Mouse (Mus musculus) E14TG2a.4 (cell line): ENCODE measurements around the gene Stk39.

Source experiments
- H3K27me3 ChIP-seq: 2 replicates; pipeline ENCODE4 v1.6.1; 2014; ENCODE audit warnings: low read length, control low read depth; ENCODE audit not compliant: insufficient read depth
- H3K36me3 ChIP-seq: 2 replicates; pipeline ENCODE4 v1.6.1; 2014; ENCODE audit warnings: low read length, control low read depth; ENCODE audit not compliant: insufficient read depth
- H3K4me1 ChIP-seq: replicated peaks from 2 replicates; pipeline ENCODE4 v1.6.1; 2014; ENCODE audit warnings: low read depth, low read length, control low read depth
- H3K4me3 ChIP-seq: replicated peaks from 2 replicates; pipeline ENCODE4 v1.5.1; 2014; ENCODE audit warnings: mild to moderate bottlenecking, low read length
- H3K9me3 ChIP-seq: 2 replicates; pipeline ENCODE4 v1.6.1; 2014; ENCODE audit warnings: low read length, control low read depth
- CTCF ChIP-seq: conservative IDR thresholded peaks from 2 replicates; pipeline ENCODE4 v1.5.1; 2014; ENCODE audit warnings: low read length
- NANOG ChIP-seq: IDR thresholded peaks from 2 replicates; pipeline ENCODE4 v1.6.1; 2014; ENCODE audit warnings: borderline replicate concordance, low read length, mixed read lengths
- POU5F1 ChIP-seq: IDR thresholded peaks from 2 replicates; pipeline ENCODE4 v1.6.1; 2014; ENCODE audit warnings: low read length, borderline replicate concordance

The Stk39 gene

DNA sequence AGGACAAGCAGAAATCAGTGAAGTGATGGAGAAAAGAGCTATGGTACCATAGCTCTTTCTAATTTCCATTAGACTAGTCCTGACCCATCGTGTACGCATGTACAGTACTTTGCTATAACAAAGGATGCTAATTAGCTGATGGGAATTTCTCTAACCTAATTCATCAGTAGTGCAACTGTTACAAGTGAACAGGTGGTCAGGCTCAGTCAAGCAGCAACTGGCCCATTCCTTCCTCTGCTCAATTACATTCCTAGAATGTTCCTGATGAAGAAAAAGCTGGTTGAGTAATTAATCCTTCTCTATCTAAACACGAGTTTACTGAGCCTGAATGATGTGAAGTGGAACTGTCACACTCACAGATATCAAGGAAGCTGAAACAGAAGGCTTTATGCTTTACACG, 275.8 kb downstream of the Stk39 start:
- H3K4me3 ChIP-seq, result no peak overlapping the region
- TF ChIP-seq POU5F1, result no peak
- TF ChIP-seq CTCF, result no peak
- H3K36me3 ChIP-seq, result no peaks in the 10 kb centered on the region
- no peaks in the 10 kb centered on the region for H3K27me3 ChIP-seq
- H3K9me3 ChIP-seq, result no peaks in the 10 kb centered on the region
- no peaks in the 10 kb centered on the region for H3K4me1 ChIP-seq

DNA sequence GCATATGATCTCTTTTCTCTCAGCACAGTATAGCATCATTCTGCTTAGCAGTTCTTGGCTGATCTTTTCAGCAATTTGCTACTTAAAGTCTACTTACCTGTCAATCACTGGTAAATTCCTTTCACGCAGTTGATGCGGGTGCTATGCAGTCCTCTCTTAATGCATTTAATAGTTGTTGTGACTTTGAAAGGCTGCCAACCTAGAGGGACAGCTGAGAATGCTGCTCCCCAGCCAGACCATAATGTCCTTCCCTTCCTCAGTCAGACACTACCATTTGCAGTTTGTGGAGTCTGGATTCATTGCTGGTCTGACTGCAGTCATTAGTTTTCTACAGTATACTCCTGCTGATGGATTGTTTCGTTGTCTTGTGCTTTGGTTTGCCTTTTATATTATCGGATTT, 277.6 kb downstream of the Stk39 start:
- Histone ChIP-seq H3K36me3 (no peaks in the 10 kb centered on the region), H3K9me3 (no peaks in the 10 kb centered on the region), H3K27me3 (no peaks in the 10 kb centered on the region), H3K4me1 (no peaks in the 10 kb centered on the region), H3K4me3 (no peak overlapping the region)
- TF ChIP-seq NANOG (no peak), CTCF (no peak), POU5F1 (no peak)

DNA sequence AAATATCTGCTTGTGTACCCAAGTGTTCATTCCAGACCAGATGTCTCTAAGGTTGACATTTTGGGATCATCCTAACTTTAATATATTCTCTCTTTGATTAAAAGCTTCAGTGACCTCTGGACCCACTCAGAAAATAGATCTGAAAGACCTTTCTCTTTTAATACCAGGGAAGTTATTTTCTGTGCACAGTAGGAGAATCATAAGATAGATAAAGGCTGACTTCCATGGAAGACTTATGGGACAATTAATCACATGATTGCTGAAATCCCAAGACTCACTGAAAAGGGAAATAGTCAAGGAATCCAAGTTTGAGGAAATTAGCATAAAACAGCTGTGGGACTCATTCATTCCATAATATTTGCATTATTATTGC, 278.6 kb downstream of the Stk39 start:
- no peaks in the 10 kb centered on the region for H3K4me1 ChIP-seq
- H3K27me3 ChIP-seq, result no peaks in the 10 kb centered on the region
- TF ChIP-seq NANOG (no peak), CTCF (no peak)
- no peaks in the 10 kb centered on the region for H3K9me3 ChIP-seq
- no peak overlapping the region for H3K4me3 ChIP-seq
- no peaks in the 10 kb centered on the region for H3K36me3 ChIP-seq

DNA sequence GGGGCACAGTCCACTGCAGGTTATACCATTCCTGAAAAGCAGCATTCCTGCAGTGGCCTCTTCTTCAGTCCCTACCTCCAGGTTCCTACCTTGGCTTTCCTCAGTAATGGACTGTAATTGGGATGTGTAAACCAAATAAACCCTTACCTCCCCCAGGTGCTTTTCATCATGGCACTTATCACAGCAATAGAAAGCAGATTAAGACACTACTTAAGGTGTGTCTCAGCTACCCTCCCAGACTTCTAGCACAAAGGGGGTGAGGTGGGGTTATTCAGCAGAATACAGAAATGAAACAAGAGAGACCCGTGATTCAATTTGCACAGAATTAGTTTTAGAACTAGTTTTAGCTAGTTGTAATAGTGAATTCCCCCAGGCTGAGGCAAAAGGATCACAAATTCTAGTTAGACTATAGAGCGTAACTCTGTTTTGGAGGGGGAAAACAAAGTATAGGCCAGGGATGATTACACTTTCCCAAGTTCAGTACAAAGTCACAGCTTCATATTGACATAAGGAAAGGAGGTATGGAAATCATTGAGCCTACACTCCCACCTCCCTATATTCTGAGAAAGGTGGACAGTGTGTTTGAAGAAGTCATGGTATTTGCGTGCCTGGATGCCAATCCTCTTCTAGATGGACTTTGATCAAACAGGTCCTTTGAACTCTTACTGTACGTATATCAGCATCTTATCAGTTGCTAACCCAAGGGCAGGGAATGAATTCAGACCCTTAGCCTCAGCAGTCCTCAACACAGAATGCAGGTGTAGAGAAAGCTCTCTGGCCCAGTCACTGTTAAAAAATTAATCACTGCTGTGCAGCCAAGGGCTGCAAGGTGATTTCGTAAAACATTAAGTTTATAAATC, 279.2 kb downstream of the Stk39 start:
- Histone ChIP-seq H3K4me3 (no peak overlapping the region), H3K36me3 (no peaks in the 10 kb centered on the region), H3K9me3 (no peaks in the 10 kb centered on the region), H3K27me3 (no peaks in the 10 kb centered on the region), H3K4me1 (no peaks in the 10 kb centered on the region)
- TF ChIP-seq POU5F1 (no peak), NANOG (no peak), CTCF (no peak)

DNA sequence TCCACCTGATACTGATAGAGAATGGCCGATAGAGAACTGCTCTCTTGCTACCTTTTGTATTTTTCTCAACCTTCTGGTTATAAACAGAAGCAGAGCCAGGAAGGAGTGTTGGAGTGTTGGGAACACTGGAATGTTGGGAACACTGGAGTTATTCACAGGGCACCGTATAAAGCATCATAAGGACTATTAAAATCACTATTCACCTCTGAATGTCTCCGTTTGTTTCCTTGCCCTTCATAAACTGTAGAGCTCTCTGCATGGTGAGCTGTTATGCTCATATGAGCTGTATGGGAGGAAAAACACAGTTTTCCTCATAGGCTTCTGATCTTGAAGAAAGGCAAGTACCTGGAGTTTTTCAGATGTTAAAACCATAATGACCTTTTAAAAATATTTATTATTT, 295.6 kb downstream of the Stk39 start:
- Histone ChIP-seq H3K4me3 (no peak overlapping the region), H3K9me3 (no peaks in the 10 kb centered on the region), H3K36me3 (no peaks in the 10 kb centered on the region), H3K4me1 (no peaks in the 10 kb centered on the region), H3K27me3 (no peaks in the 10 kb centered on the region)
- TF ChIP-seq NANOG, result no peak
- no peak for TF ChIP-seq CTCF
- no peak for TF ChIP-seq POU5F1

DNA sequence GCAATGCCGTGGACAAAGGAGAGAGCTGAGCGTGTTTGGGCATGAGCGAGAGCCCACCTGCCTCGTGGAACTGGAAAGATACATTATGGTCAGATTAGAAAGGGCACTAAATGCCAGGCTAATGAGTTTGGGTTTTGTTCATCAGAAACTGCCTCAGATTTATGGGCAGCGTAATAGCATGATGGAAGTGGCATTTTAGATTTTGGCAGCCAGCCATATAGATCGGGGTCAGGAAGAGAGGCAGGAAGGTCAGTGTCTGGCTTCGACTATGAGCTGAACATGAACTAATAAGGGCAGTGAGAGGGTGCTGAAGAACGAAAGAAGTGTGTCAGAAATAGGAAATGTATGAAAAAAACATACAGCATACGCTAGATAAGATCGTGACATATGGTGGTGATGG, 300.8 kb downstream of the Stk39 start:
- no peaks in the 10 kb centered on the region for H3K27me3 ChIP-seq
- no peak overlapping the region for H3K4me3 ChIP-seq
- H3K36me3 ChIP-seq, result no peaks in the 10 kb centered on the region
- no peaks in the 10 kb centered on the region for H3K9me3 ChIP-seq
- no peak for TF ChIP-seq NANOG
- TF ChIP-seq CTCF, result no peak
- no peak for TF ChIP-seq POU5F1
- no peaks in the 10 kb centered on the region for H3K4me1 ChIP-seq

DNA sequence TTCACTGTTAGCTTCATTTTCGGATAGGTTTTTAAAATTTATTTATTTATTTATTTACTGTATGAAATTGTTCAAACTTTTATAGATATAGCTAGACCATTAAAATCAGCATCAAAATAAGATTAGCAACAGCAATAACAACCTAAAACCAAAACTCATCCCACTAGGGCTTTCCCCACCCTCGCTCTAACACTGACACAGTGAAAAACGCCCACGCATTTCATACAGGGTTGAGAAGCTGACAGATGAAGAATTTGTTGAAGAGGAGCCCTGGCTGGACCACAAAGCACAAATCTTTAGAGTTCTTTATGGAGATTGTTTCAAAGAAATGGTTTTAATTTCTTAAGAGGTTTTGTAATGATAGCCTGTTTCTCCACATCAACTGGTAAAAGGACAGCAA, 310.1 kb downstream of the Stk39 start:
- TF ChIP-seq POU5F1 (no peak), NANOG (no peak), CTCF (no peak)

DNA sequence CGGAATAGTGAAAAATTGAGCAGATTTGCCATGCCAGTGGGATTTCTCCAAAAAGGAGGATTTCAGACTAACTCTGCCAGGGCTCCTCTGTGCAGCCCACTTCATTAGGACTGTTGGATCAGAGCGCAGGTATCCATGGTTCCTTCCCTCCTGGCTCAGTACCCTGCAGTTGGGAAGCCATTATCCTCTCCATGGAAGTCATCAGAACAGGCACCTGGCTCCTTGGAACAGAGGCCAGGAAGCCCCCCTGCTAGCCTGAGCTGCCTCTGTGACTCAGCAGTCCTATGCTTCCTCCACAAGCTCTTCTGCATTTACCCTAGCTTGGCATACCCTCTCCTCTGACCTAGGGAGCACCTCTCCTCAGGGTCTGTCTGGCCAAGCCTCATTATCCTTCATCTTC, 311.5 kb downstream of the Stk39 start:
- H3K4me3 ChIP-seq, result no peak overlapping the region
- no peaks in the 10 kb centered on the region for H3K27me3 ChIP-seq
- TF ChIP-seq POU5F1 (no peak), NANOG (no peak), CTCF (no peak)
- peaks cover 4% of the 10 kb centered on the region; the same call in 1 of the 2 replicates for H3K4me1 ChIP-seq
- H3K36me3 ChIP-seq, result no peaks in the 10 kb centered on the region
- H3K9me3 ChIP-seq, result no peaks in the 10 kb centered on the region

More for the DNA sequence above, 310.1 kb downstream of the Stk39 start:
- no peak overlapping the region for H3K4me3 ChIP-seq
- H3K4me1 ChIP-seq, result no peaks in the 10 kb centered on the region; the same call in 1 of the 2 replicates
- no peaks in the 10 kb centered on the region for H3K36me3 ChIP-seq
- H3K9me3 ChIP-seq, result no peaks in the 10 kb centered on the region
- H3K27me3 ChIP-seq, result no peaks in the 10 kb centered on the region
